Mouse (Mus musculus) intestine, embryonic 16.5 days (tissue): ENCODE measurements around the gene Mrpl46. TPM values are rescaled to one million over a fixed set of nuclear protein-coding genes. Genes with fewer than 3 reads are reported as not detected.

ENCODE experiments used
- ATAC-seq: fragments of 200-750 bp; cut with Nextera tagmentation; 2 replicates; pipeline ENCODE4 v1.8.0; 2017; ENCODE audit warnings: moderate TSS enrichment, moderate library complexity
- H3K27ac ChIP-seq: fragments of 300-500 bp; sonication (generic); 2 replicates; pipeline ENCODE4 v1.5.1; 2014; ENCODE audit warnings: mild to moderate bottlenecking, low read length
- H3K27me3 ChIP-seq: fragments of 300-500 bp; sonication (generic); replicated peaks from 2 replicates; pipeline ENCODE4 v1.6.1; 2014; ENCODE audit warnings: low read length, control low read depth, mixed read lengths; ENCODE audit not compliant: control insufficient read depth, insufficient read depth
- H3K36me3 ChIP-seq: fragments of 300-500 bp; sonication (generic); 2 replicates; pipeline ENCODE4 v1.6.1; 2014; ENCODE audit warnings: low read length, control low read depth; ENCODE audit not compliant: control insufficient read depth, insufficient read depth
- H3K4me1 ChIP-seq: fragments of 300-500 bp; sonication (generic); 2 replicates; pipeline ENCODE4 v1.6.1; 2014; ENCODE audit warnings: low read length, control low read depth, mixed read lengths; ENCODE audit not compliant: control insufficient read depth, insufficient read depth
- H3K4me2 ChIP-seq: fragments of 300-500 bp; sonication (generic); 2 replicates; pipeline ENCODE4 v1.6.1; 2014; ENCODE audit warnings: low read depth, low read length, control low read depth
- H3K4me3 ChIP-seq: fragments of 300-500 bp; sonication (generic); 2 replicates; pipeline ENCODE4 v1.5.1; 2014; ENCODE audit warnings: mild to moderate bottlenecking, low read length
- H3K9ac ChIP-seq: fragments of 300-500 bp; sonication (generic); 2 replicates; pipeline ENCODE4 v1.6.1; 2014; ENCODE audit warnings: low read depth, low read length
- H3K9me3 ChIP-seq: fragments of 300-500 bp; sonication (generic); 2 replicates; pipeline ENCODE4 v1.6.1; 2016; ENCODE audit warnings: low read length, control low read depth; ENCODE audit not compliant: control insufficient read depth
- WGBS: fragments of 180-500 bp; shearing (Covaris S2); extraction: QIAGEN DNeasy Blood & Tissue Kit; methylation state at CpG from one replicate; pipeline ENCODE4 v1.1.7; 2014; 5-methylcytosine and 5-hydroxymethylcytosine counted together
- polyA plus RNA-seq: library from polyadenylated mRNA; unstranded; fragments of >200 nt; fragmentation: Nextera tagmentation; extraction: Ambion mirVana; gene quantifications from 2 replicates; pipeline ENCODE4 v1.2.1, GENCODE M21; 2015

Mrpl46 gene
- polyA plus RNA-seq, 1 experiment from 2014 or later: 90.5 TPM

GRCm38 (mm10) chr7:78778741-78779140, 4.6 kb downstream of the Mrpl46 start:
- H3K27ac ChIP-seq: no peak overlapping the region
- ATAC-seq: no peak
- peaks cover 5% of the 10 kb centered on the region; the same call in 1 of the 2 replicates for H3K4me1 ChIP-seq
- no peak overlapping the region for H3K4me3 ChIP-seq
- H3K27me3 ChIP-seq: no peaks in the 10 kb centered on the region
- H3K36me3 ChIP-seq: 0 out of 2 replicates have a peak, but pooled peaks cover 2% of the 10 kb centered on the region
- no peaks in the 10 kb centered on the region for H3K9me3 ChIP-seq
- no peak overlapping the region for H3K4me2 ChIP-seq
- WGBS: 84% methylated on average over 5 of the region's 5 CpGs
- no peak overlapping the region for H3K9ac ChIP-seq

GRCm38 (mm10) chr7:78770936-78771335, 12.4 kb downstream of the Mrpl46 start:
- Histone ChIP-seq H3K4me1 (no peaks in the 10 kb centered on the region), H3K36me3 (peaks cover 2% of the 10 kb centered on the region; the same call in 1 of the 2 replicates), H3K4me3 (no peak overlapping the region), H3K27ac (no peak overlapping the region), H3K4me2 (no peak overlapping the region), H3K9me3 (no peaks in the 10 kb centered on the region), H3K27me3 (no peaks in the 10 kb centered on the region), H3K9ac (no peak overlapping the region)
- WGBS: 92% methylated on average over 5 of the region's 5 CpGs
- ATAC-seq: no peak

- Histone ChIP-seq H3K27ac (no peak overlapping the region), H3K4me3 (no peak overlapping the region), H3K27me3 (no peaks in the 10 kb centered on the region), H3K9ac (no peak overlapping the region), H3K4me1 (no peaks in the 10 kb centered on the region), H3K36me3 (no peaks in the 10 kb centered on the region; the same call in 1 of the 2 replicates), H3K9me3 (no peaks in the 10 kb centered on the region), H3K4me2 (no peak overlapping the region)
- whole genome bisulfite sequencing: 28% methylated on average over 7 of the region's 7 CpGs
- peak; percentile 60 for ATAC-seq
Measured at GRCm38 (mm10) chr7:78769075-78769652, 14.2 kb downstream of the Mrpl46 start.

- H3K4me3 ChIP-seq: no peak overlapping the region
- H3K36me3 ChIP-seq: no peaks in the 10 kb centered on the region
- ATAC-seq: no peak
- no peak overlapping the region for H3K27ac ChIP-seq
- H3K4me1 ChIP-seq: no peaks in the 10 kb centered on the region
- H3K9me3 ChIP-seq: no peaks in the 10 kb centered on the region
- 87% methylated on average over 12 of the region's 12 CpGs for WGBS
- no peak overlapping the region for H3K4me2 ChIP-seq
- no peak overlapping the region for H3K9ac ChIP-seq
- no peaks in the 10 kb centered on the region for H3K27me3 ChIP-seq
Measured at GRCm38 (mm10) chr7:78767929-78768531, 15.3 kb downstream of the Mrpl46 start.

GRCm38 (mm10) chr7:78766019-78766683, 17.2 kb downstream of the Mrpl46 start:
- Histone ChIP-seq H3K4me1 (no peaks in the 10 kb centered on the region), H3K36me3 (no peaks in the 10 kb centered on the region), H3K9ac (no peak overlapping the region), H3K4me2 (no peak overlapping the region), H3K9me3 (no peaks in the 10 kb centered on the region), H3K4me3 (no peak overlapping the region), H3K27ac (no peak overlapping the region), H3K27me3 (no peaks in the 10 kb centered on the region)
- WGBS: 23% methylated on average over 18 of the region's 18 CpGs
- peak; percentile 38; the same call in 1 of the 2 replicates for ATAC-seq

- Histone ChIP-seq H3K4me1 (no peaks in the 10 kb centered on the region), H3K9me3 (no peaks in the 10 kb centered on the region), H3K4me3 (no peak overlapping the region), H3K27ac (no peak overlapping the region), H3K4me2 (no peak overlapping the region), H3K36me3 (no peaks in the 10 kb centered on the region), H3K9ac (no peak overlapping the region), H3K27me3 (no peaks in the 10 kb centered on the region)
- WGBS: 67% methylated on average over 5 of the region's 5 CpGs
- no peak for ATAC-seq
Measured at GRCm38 (mm10) chr7:78765215-78765631, 18.1 kb downstream of the Mrpl46 start.

- H3K27ac ChIP-seq: no peak overlapping the region
- ATAC-seq: no peak
- H3K4me1 ChIP-seq: no peaks in the 10 kb centered on the region
- H3K9ac ChIP-seq: no peak overlapping the region
- WGBS: 88% methylated on average over 3 of the region's 3 CpGs
- H3K36me3 ChIP-seq: no peaks in the 10 kb centered on the region
- H3K9me3 ChIP-seq: no peaks in the 10 kb centered on the region
- no peak overlapping the region for H3K4me2 ChIP-seq
- no peaks in the 10 kb centered on the region for H3K27me3 ChIP-seq
- no peak overlapping the region for H3K4me3 ChIP-seq
Measured at GRCm38 (mm10) chr7:78763801-78764200, 19.5 kb downstream of the Mrpl46 start.

- Histone ChIP-seq H3K4me3 (no peak overlapping the region), H3K36me3 (no peaks in the 10 kb centered on the region), H3K9ac (no peak overlapping the region), H3K27me3 (no peaks in the 10 kb centered on the region), H3K9me3 (no peaks in the 10 kb centered on the region), H3K4me2 (no peak overlapping the region), H3K27ac (no peak overlapping the region), H3K4me1 (no peaks in the 10 kb centered on the region)
- 64% methylated on average over 8 of the region's 8 CpGs for WGBS
- no peak for ATAC-seq
Measured at GRCm38 (mm10) chr7:78754458-78755000, 28.8 kb downstream of the Mrpl46 start.

- H3K27ac ChIP-seq: no peak overlapping the region
- WGBS: 80% methylated on average over 7 of the region's 7 CpGs
- H3K36me3 ChIP-seq: no peaks in the 10 kb centered on the region
- no peaks in the 10 kb centered on the region for H3K9me3 ChIP-seq
- H3K4me1 ChIP-seq: no peaks in the 10 kb centered on the region
- no peak overlapping the region for H3K4me2 ChIP-seq
- no peaks in the 10 kb centered on the region for H3K27me3 ChIP-seq
- H3K4me3 ChIP-seq: no peak overlapping the region
- ATAC-seq: no peak
- H3K9ac ChIP-seq: no peak overlapping the region
Measured at GRCm38 (mm10) chr7:78753752-78754457, 29.4 kb downstream of the Mrpl46 start.
